ENCODE assay signal across 8 mouse cellular contexts in the genomic region with DNA sequence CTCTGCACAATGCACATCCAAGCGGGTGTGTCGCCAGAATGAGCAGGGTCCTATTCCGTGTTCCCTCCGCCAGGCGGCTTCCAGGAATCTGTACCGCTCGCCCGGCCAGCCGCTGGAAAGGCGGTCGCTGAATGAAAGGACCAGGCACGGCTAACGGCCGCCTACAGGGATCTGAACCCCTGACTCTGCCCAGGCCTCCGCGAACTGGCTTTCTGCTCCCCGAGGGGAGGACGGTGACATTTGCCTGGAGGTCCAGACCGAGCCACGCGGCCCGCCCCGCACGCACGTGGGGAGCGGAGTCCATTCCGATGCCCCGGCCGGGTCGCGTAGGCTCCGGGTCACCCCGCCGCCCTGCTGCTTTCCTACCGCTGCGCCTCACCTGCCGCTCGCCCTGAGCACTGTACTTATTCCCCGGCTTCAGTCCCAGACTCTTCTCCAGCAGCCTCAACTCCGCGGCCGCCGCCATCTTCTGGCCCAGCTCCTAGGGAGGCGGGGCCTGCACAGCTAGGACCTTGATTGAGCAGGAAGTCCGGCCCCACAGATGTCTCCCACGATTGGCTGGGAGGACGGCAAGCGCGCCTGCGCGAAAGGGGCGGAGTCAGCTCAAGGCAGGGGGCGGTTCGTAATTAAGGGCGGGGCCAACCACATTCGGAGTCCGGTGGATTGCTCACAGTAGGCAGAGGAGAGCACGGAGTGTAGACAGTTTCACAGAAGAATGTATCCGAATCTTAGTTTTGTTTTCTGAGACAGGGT. TPM values are rescaled to one million over a fixed set of nuclear protein-coding genes. Genes with fewer than 3 reads are reported as not detected.
DNase-seq lines count a peak whose midpoint lies in the region; ATAC-seq and TF ChIP-seq lines count a peak whose summit lies in the region.

A gene (minus strand): TSS at position 531 of the 753 bp plus-strand sequence.

- peak within 1 kb of the TSS; percentile 88 for H3K4me3 ChIP-seq in bone marrow macrophage, adult 2 months (ENCODE audit: insufficient read depth, low read length)
- H3K4me3 ChIP-seq in embryonic fibroblast, embryonic 13.5 days (ENCODE audit: insufficient read depth, low read length), result peak within 1 kb of the TSS; percentile 76
- H3K4me3 ChIP-seq in heart, embryonic 10.5 days, result peak within 1 kb of the TSS; percentile 96
- H3K4me3 ChIP-seq in kidney, embryonic 15.5 days (replicated peaks), result peak within 1 kb of the TSS; percentile 89

- peaks cover 7% of the 10 kb centered on the region; the same call in 1 of the 2 replicates for H3K4me1 ChIP-seq in bone marrow macrophage, adult 2 months (ENCODE audit: control insufficient read depth, insufficient read depth, low read length)
- H3K4me1 ChIP-seq in embryonic fibroblast, embryonic 13.5 days (ENCODE audit: control insufficient read depth, insufficient read depth, low read length), result no peaks in the 10 kb centered on the region; the same call in 1 of the 2 replicates
- peaks cover 12% of the 10 kb centered on the region; the same call in 1 of the 2 replicates for H3K4me1 ChIP-seq in heart, embryonic 10.5 days
- peaks cover 13% of the 10 kb centered on the region for H3K4me1 ChIP-seq in kidney, embryonic 15.5 days

- peak within 1 kb of the TSS; percentile 66 for H3K4me2 ChIP-seq in kidney, embryonic 15.5 days

- peaks cover 31% of the 10 kb centered on the region for H3K36me3 ChIP-seq in heart, embryonic 10.5 days
- H3K36me3 ChIP-seq in kidney, embryonic 15.5 days, result peaks cover 31% of the 10 kb centered on the region

- WGBS in heart, embryonic 10.5 days, result under 1% methylated on average over 59 of the region's 59 CpGs
- WGBS in kidney, embryonic 15.5 days, result under 1% methylated on average over 52 of the region's 59 CpGs

- no peaks in the 10 kb centered on the region for H3K27me3 ChIP-seq in heart, embryonic 10.5 days (ENCODE audit: insufficient read depth, poor library complexity, severe bottlenecking)
- H3K27me3 ChIP-seq in kidney, embryonic 15.5 days, result no peaks in the 10 kb centered on the region

- TF ChIP-seq POLR2A in bone marrow macrophage, adult 2 months (IDR thresholded peaks at IDR 0.05; ENCODE audit: borderline replicate concordance, low read depth, low read length), result no peak
- TF ChIP-seq POLR2A in embryonic fibroblast, embryonic 13.5 days (IDR thresholded peaks at IDR 0.05; ENCODE audit: low read depth, low read length), result peak; percentile 78

- H3K9me3 ChIP-seq in heart, embryonic 10.5 days, result no peaks in the 10 kb centered on the region
- H3K9me3 ChIP-seq in kidney, embryonic 15.5 days (replicated peaks), result no peaks in the 10 kb centered on the region

- H3K27ac ChIP-seq in bone marrow macrophage, adult 2 months (ENCODE audit: insufficient read depth, low read depth, low read length), result peak within 1 kb of the TSS; percentile 24; the same call in 1 of the 2 replicates
- H3K27ac ChIP-seq in embryonic fibroblast, embryonic 13.5 days (ENCODE audit: insufficient read depth, low read length), result peak within 1 kb of the TSS; percentile 38; the same call in 1 of the 2 replicates
- H3K27ac ChIP-seq in heart, embryonic 10.5 days, result peak within 1 kb of the TSS; percentile 97
- H3K27ac ChIP-seq in kidney, embryonic 15.5 days, result peak within 1 kb of the TSS; percentile 73

- peak within 1 kb of the TSS; percentile 90 for H3K9ac ChIP-seq in kidney, embryonic 15.5 days

- TF ChIP-seq CTCF in bone marrow macrophage, adult 2 months (IDR thresholded peaks at IDR 0.05; ENCODE audit: low read depth, low read length), result no peak
- peak; percentile 36; the same call in 1 of the 2 replicates for TF ChIP-seq CTCF in embryonic fibroblast, embryonic 13.5 days (IDR thresholded peaks at IDR 0.05; ENCODE audit: borderline replicate concordance, insufficient read depth, low read length)

- peak; percentile 96 for DNase-seq in A20 (ENCODE audit: low read depth, low spot score)
- DNase-seq in heart, embryonic 10.5 days (ENCODE audit: low spot score), result peak; percentile 99
- DNase-seq in liver, result peak; percentile 98
- peak; percentile 98 to 99 for DNase-seq in spleen, postnatal 4 days (ENCODE audit: low spot score in 2 of 2)

- peak; percentile 99 for ATAC-seq in kidney, embryonic 15.5 days (replicated peaks; ENCODE audit: low FRiP score)
- peak; percentile 99 for ATAC-seq in monocyte, adult 5-6 weeks (replicated peaks; ENCODE audit: insufficient number of reproducible peaks, low FRiP score, low TSS enrichment, poor library complexity, severe bottlenecking)

RNA-seq across cellular contexts. Expression of the gene that starts here (rescaled TPM):
- 6.7 and 8.9 TPM in 2 replicates for polyA plus RNA-seq in bone marrow macrophage, adult 2 months (2012; ENCODE audit: insufficient read depth, insufficient read length, missing spikeins)
- 36.3 and 44.8 TPM in 2 replicates for polyA plus RNA-seq in embryonic fibroblast, embryonic 13.5 days (2011; ENCODE audit: insufficient read length, low read depth, missing spikeins)
- 56.3 and 64.5 TPM in 2 replicates for polyA plus RNA-seq in heart, embryonic 10.5 days (2016; fragmentation: Nextera tagmentation; extraction: Ambion mirVana)
- 53.9 and 55.7 TPM in 2 replicates for polyA plus RNA-seq in kidney, embryonic 15.5 days (2015; fragmentation: Nextera tagmentation; extraction: Ambion mirVana)
- 15.5 to 26.9 TPM (median 25.9 TPM) in 3 replicates for total RNA-seq in monocyte, adult 5-6 weeks (2017)

Comparison
In these comparisons a context has a peak if more than half of its experiments do, and no peak if none do; other contexts are left out.
1. Peak in every context shown above with its lines: DNase-seq, ATAC-seq, H3K4me3 ChIP-seq and H3K27ac ChIP-seq.
2. H3K27ac ChIP-seq: peak in every context shown above with its lines; median percentile 97 in heart, embryonic 10.5 days; 73 in kidney, embryonic 15.5 days; 38 in embryonic fibroblast, embryonic 13.5 days; 24 in bone marrow macrophage, adult 2 months.